Mouse (Mus musculus): ENCODE data around the gene Peg12. TPM values are rescaled to one million over a fixed set of nuclear protein-coding genes. Genes with fewer than 3 reads are reported as not detected.

Gene Peg12
- polyA plus RNA-seq (2015; fragmentation: Nextera tagmentation; extraction: Ambion mirVana): 9.5 and 10.0 TPM in 2 replicates

GRCm38 (mm10) chr7:62463878-62464755 lies at the start of gene Peg12:
Gene Peg12 (minus strand): TSS chr7:62464510.

GRCm38 (mm10) chr7:62419493-62420360 lies 44.6 kb downstream of the Peg12 start, which contains the start of gene Mkrn3:
Gene Mkrn3 (minus strand): TSS chr7:62420139.

Other genes starting within 250 kb of the Peg12 start
- 46.3 and 49.0 TPM in 2 replicates for gene Ndn, start 117.9 kb downstream of the Peg12 start, polyA plus RNA-seq (2015; fragmentation: Nextera tagmentation; extraction: Ambion mirVana)
- 0.07 and 0.16 TPM in 2 replicates for gene Magel2, start 87.5 kb downstream of the Peg12 start, polyA plus RNA-seq (2015; fragmentation: Nextera tagmentation; extraction: Ambion mirVana)
- gene Mkrn3, start 44.4 kb downstream of the Peg12 start, polyA plus RNA-seq (2015; fragmentation: Nextera tagmentation; extraction: Ambion mirVana): 1.4 and 1.5 TPM in 2 replicates